Mouse (Mus musculus) forebrain, embryonic 12.5 days (tissue): ENCODE data around the gene Pcare. TPM values are rescaled to one million over a fixed set of nuclear protein-coding genes. Genes with fewer than 3 reads are reported as not detected.

Experiments
- ATAC-seq: fragments of 200-750 bp; cut with Nextera tagmentation; 2 replicates; pipeline ENCODE4 v1.8.0; 2017; ENCODE audit warnings: moderate TSS enrichment; ENCODE audit not compliant: low FRiP score
- H3K27ac ChIP-seq: fragments of 300-500 bp; sonication (generic); 2 replicates; pipeline ENCODE4 v1.5.1; 2016; ENCODE audit warnings: mild to moderate bottlenecking
- H3K27me3 ChIP-seq: fragments of 300-500 bp; sonication (generic); 2 replicates; pipeline ENCODE4 v1.6.1; 2016; ENCODE audit warnings: mild to moderate bottlenecking
- H3K36me3 ChIP-seq: fragments of 300-500 bp; sonication (generic); replicated peaks from 2 replicates; pipeline ENCODE4 v1.6.1; 2016; ENCODE audit warnings: mild to moderate bottlenecking
- H3K4me1 ChIP-seq: fragments of 300-500 bp; sonication (generic); 2 replicates; pipeline ENCODE4 v1.6.1; 2016
- H3K4me2 ChIP-seq: fragments of 300-500 bp; sonication (generic); 2 replicates; pipeline ENCODE4 v1.6.1; 2016; ENCODE audit warnings: mild to moderate bottlenecking, moderate library complexity
- H3K4me3 ChIP-seq: fragments of 300-500 bp; sonication (generic); replicated peaks from 2 replicates; pipeline ENCODE4 v1.5.1; 2016; ENCODE audit warnings: mild to moderate bottlenecking
- H3K9ac ChIP-seq: fragments of 300-500 bp; sonication (generic); 2 replicates; pipeline ENCODE4 v1.6.1; 2016; ENCODE audit warnings: mild to moderate bottlenecking
- H3K9me3 ChIP-seq: fragments of 300-500 bp; sonication (generic); 2 replicates; pipeline ENCODE4 v1.6.1; 2016
- WGBS: fragments of 180-500 bp; shearing (Covaris S2); methylation state at CpG from one replicate; pipeline ENCODE4 v1.1.7; 2016; 5-methylcytosine and 5-hydroxymethylcytosine counted together
- polyA plus RNA-seq: library from polyadenylated mRNA; unstranded; fragments of >200 nt; fragmentation: Nextera tagmentation; extraction: Ambion mirVana; gene quantifications from 2 replicates; pipeline ENCODE4 v1.2.1, GENCODE M21; 2016

Gene Pcare
- polyA plus RNA-seq: not detected in 2 replicates

DNA sequence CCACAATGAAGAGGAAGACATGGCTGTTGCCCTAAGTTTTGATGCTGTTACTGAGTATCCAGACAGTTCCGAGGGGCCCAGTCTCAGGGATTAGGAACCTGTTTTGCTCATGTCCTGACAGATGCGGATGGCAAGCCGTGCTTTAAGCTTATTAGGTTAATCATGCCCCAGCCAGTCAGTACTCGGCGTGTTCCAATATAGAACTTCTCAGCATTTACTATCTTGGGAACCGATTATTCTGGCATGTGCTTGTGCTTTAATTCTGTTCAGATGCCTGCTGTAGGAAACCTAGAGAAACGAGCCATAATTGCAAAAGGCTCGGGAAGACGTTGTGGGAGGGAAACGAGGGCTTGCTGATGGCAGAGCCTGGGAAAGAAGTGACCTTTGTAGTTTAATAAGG lies at the start of gene Pcare:
Gene Pcare (minus strand): TSS at position 64 of the 400 bp plus-strand sequence.
- no peak for ATAC-seq
- Histone ChIP-seq H3K9ac (no peak within 1 kb of the TSS), H3K4me3 (no peak within 1 kb of the TSS), H3K9me3 (no peaks in the 10 kb centered on the region), H3K27me3 (no peaks in the 10 kb centered on the region), H3K36me3 (no peaks in the 10 kb centered on the region), H3K4me2 (no peak within 1 kb of the TSS), H3K27ac (no peak within 1 kb of the TSS), H3K4me1 (no peaks in the 10 kb centered on the region; the same call in 1 of the 2 replicates)
- WGBS: 66% methylated on average over 10 of the region's 10 CpGs

DNA sequence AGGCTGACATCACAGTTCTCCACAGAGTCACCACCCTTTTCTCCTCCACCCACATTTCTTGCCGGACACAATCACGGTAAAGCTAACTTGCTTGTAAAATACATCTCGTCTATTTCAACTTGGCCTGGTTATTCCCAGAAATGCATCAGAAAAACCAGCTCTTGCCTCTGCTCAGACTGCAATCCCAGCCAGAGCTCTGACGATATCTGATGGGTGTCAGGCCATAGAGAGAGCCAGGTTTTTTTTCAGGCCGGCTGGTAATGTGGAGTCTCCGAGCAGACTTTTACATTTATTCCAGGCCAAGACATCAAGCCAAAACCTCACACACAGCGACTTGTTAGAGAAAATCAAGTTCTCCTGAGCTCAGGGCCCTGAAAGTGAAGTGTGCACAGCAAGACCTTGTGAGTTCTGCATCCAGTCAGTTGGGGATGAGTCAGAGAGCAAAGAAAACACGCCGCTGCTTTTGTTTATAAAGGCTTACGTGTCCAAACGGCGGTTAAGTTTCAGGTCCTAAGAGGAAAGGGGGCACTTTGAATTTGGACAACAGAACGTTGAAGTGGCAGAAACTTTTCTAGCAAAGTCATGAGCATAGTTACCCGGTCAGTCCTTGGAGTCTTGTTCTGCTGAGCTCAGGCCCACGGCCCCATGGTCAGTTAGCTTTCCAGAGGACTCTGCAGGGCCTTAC lies 43.0 kb upstream of the Pcare start:
- no peak overlapping the region for H3K27ac ChIP-seq
- H3K36me3 ChIP-seq: peaks cover 41% of the 10 kb centered on the region
- no peaks in the 10 kb centered on the region for H3K27me3 ChIP-seq
- H3K4me2 ChIP-seq: no peak overlapping the region
- ATAC-seq: no peak
- WGBS: 92% methylated on average over 15 of the region's 15 CpGs
- H3K4me1 ChIP-seq: no peaks in the 10 kb centered on the region
- H3K9me3 ChIP-seq: no peaks in the 10 kb centered on the region
- no peak overlapping the region for H3K4me3 ChIP-seq
- H3K9ac ChIP-seq: no peak overlapping the region

DNA sequence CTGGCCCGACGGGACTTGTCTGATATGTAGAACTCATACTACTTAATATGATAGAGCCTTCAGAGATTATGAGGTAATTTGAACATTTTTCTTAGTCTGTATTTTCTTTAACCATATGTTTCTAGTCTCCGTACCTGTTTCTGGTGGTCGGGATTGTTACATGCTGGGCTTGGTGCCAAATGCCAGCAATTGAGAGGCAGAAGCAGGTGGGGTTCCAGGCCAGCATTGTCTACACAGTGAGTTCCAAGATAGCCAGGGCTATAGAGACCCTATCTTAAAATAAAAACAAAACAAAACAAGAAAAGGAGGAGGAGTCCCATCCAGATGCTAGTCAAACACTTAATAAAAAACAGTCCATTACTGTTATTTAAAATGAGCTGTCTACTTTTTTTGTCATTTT lies 38.9 kb upstream of the Pcare start:
- no peak overlapping the region for H3K4me2 ChIP-seq
- H3K36me3 ChIP-seq: peaks cover 38% of the 10 kb centered on the region
- H3K27me3 ChIP-seq: no peaks in the 10 kb centered on the region
- no peaks in the 10 kb centered on the region for H3K9me3 ChIP-seq
- H3K4me1 ChIP-seq: no peaks in the 10 kb centered on the region
- H3K9ac ChIP-seq: no peak overlapping the region
- no peak overlapping the region for H3K4me3 ChIP-seq
- no peak for ATAC-seq
- H3K27ac ChIP-seq: no peak overlapping the region
- whole genome bisulfite sequencing: 85% methylated on average over 4 of the region's 4 CpGs

DNA sequence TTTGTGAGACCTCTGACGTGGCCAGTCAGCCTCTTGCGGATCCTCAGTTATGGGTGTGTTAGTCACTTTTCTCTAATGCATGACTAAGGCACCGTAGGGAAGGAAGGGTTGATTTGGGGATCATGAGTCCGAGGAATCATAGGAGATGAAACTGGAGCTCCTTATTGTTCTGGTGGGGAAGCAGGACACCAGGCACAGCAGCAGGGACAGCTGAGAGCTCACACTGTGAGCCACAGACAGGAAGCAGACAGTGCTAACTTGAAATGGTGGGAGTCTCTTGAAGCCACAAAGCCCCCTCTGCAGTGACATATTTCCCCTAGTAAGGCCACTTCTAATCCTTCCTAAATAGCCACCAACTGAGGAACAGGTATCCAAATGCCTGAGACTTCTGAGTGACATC lies 38.4 kb upstream of the Pcare start:
- Histone ChIP-seq H3K4me2 (no peak overlapping the region), H3K9me3 (no peaks in the 10 kb centered on the region), H3K27ac (no peak overlapping the region), H3K4me3 (no peak overlapping the region), H3K27me3 (no peaks in the 10 kb centered on the region), H3K36me3 (peaks cover 38% of the 10 kb centered on the region), H3K4me1 (no peaks in the 10 kb centered on the region), H3K9ac (no peak overlapping the region)
- WGBS: 92% methylated on average over 4 of the region's 4 CpGs
- ATAC-seq: no peak

DNA sequence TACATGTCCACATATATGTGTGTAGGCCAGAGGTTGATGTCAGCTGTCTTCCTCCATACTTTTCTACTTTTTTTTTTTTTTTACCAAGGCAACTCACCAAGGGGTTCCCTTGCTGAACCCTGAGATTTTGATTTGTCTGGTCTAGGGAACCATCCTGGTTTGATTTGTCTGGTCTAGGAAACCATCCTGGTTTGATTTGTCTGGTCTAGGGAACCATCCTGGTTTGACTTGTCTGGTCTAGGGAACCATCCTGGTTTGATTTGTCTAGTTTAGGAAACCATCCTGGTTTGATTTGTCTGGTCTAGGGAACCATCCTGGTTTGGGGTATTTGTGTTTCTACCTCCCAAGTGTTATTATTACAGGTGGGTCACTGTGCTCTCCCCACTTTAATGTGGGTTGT lies 33.8 kb upstream of the Pcare start:
- Histone ChIP-seq H3K9ac (no peak overlapping the region), H3K4me2 (no peak overlapping the region), H3K4me1 (peaks cover 23% of the 10 kb centered on the region), H3K27ac (no peak overlapping the region), H3K4me3 (no peak overlapping the region), H3K36me3 (peaks cover 12% of the 10 kb centered on the region; the same call in 1 of the 2 replicates), H3K9me3 (no peaks in the 10 kb centered on the region), H3K27me3 (peaks cover 4% of the 10 kb centered on the region)
- no peak for ATAC-seq

DNA sequence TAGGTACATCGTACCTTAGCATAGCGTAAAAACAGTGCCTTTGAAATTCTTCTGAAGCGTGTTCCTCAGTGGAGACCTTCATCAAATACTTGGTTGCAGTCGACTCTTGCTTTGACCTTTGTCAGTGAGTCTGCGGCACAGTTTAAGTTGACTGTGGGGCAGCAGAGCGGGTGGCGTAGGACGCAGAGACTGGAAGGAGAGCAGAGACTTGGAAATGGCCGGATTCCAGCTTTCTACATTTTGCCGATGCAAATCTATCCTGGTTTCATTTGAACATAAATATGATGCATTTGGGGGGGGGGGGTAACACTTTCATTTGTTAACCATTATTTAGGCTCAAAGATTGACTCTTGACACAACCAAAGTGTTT lies 30.7 kb upstream of the Pcare start:
- Histone ChIP-seq H3K4me1 (peaks cover 23% of the 10 kb centered on the region), H3K27me3 (peaks cover 4% of the 10 kb centered on the region), H3K4me3 (peak overlapping the region; percentile 91), H3K36me3 (peaks cover 2% of the 10 kb centered on the region; the same call in 1 of the 2 replicates), H3K9ac (peak overlapping the region; percentile 94), H3K9me3 (peaks cover 6% of the 10 kb centered on the region; the same call in 1 of the 2 replicates), H3K4me2 (peak overlapping the region; percentile 81), H3K27ac (no peak overlapping the region)
- peak; percentile 10; the same call in 1 of the 2 replicates for ATAC-seq
- WGBS: 5% methylated on average over 10 of the region's 10 CpGs

DNA sequence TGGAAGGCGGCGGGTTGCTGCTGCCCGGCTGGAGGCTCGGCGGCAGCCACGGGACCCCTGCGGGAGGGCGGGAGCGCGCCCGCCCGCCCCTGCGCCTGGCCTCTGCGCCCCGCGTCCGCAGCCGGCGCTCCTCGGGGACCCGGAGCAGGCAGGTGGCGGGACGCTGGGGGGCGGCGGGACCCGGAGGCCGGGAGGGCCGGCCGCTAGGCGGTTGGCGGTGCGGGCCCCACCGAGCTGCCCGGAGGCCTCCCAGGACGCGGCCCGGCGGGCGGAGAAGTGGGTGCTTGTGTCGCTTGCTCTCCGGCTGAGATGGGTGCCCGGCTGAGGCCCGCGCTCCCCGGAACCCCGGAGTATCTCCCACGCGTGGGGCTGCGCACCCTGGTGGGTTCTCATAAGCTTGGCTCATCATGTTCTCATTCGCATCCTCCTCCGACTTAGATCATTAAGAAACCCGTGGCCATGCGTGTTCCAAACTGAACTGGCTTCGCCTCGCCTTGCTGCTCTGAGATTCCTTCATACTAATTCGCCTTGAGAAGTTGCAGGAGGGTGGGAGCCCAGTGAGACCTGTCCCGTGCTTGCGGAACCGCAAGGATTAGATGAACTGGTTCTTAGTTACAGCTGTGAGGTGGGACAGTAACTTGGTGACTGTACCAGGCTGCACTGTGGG lies 30.1 kb upstream of the Pcare start:
- Histone ChIP-seq H3K9me3 (peaks cover 9% of the 10 kb centered on the region; the same call in 1 of the 2 replicates), H3K36me3 (0 out of 2 replicates have a peak, but pooled peaks cover 2% of the 10 kb centered on the region), H3K27me3 (peaks cover 4% of the 10 kb centered on the region), H3K9ac (peak overlapping the region; percentile 94), H3K4me1 (peaks cover 23% of the 10 kb centered on the region), H3K27ac (peak overlapping the region; percentile 61), H3K4me3 (peak overlapping the region; percentile 91), H3K4me2 (peak overlapping the region; percentile 81)
- ATAC-seq: peak; percentile 80
- under 1% methylated on average over 41 of the region's 59 CpGs for WGBS

DNA sequence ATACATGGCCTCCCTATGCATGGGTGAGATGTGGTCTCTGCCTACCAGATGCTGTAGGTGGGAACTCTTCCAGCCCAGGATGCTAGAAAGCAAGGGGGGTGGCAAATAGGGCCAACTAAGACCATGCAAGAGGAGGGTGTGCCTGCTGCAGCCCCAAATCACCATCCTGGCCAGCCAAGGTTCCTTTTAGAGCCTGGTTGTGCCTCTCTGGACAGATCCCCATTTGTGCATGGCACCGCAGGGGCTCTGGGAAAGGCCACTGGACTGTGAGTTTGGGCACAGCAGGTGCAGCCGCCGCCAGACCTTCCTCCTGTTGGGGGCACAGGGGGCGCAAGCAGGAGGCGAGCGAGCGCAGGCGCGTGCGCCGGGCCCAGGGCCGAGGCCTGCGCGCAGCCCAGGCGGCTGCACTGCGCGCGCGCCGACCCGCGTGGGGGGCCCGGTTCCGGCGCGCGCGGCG lies 29.6 kb upstream of the Pcare start:
- peak; percentile 85 for ATAC-seq
- Histone ChIP-seq H3K9ac (peak overlapping the region; percentile 94), H3K9me3 (peaks cover 9% of the 10 kb centered on the region; the same call in 1 of the 2 replicates), H3K36me3 (no peaks in the 10 kb centered on the region), H3K27me3 (peaks cover 4% of the 10 kb centered on the region), H3K4me1 (peaks cover 23% of the 10 kb centered on the region), H3K4me3 (peak overlapping the region; percentile 91), H3K4me2 (peak overlapping the region; percentile 81), H3K27ac (peak overlapping the region; percentile 61)
- WGBS: 0% methylated on average over 11 of the region's 29 CpGs

DNA sequence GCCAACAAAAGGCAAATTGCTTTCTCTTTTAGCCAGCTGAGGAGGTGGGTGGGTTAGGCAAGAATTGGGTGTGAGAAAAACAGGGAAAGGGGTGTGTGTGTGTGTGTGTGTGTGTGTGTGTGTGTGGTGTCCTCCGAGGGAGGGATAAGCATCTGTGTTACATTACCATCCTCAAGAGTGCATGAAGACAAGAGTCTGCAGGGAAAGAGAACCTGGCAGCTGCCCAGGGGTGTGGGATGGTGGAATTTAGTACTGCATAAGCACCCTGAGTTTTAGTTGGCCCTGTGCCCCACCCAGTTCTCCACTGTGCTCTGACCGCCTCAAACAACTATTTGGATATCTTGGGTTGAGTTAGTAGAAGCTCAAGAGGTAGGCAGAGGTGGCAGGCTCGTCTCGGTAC lies 28.3 kb upstream of the Pcare start:
- no peak for ATAC-seq
- WGBS: 82% methylated on average over 4 of the region's 4 CpGs
- H3K4me2 ChIP-seq: no peak overlapping the region
- H3K4me3 ChIP-seq: no peak overlapping the region
- H3K9me3 ChIP-seq: peaks cover 9% of the 10 kb centered on the region; the same call in 1 of the 2 replicates
- no peaks in the 10 kb centered on the region for H3K36me3 ChIP-seq
- H3K4me1 ChIP-seq: peaks cover 23% of the 10 kb centered on the region
- no peak overlapping the region for H3K9ac ChIP-seq
- no peak overlapping the region for H3K27ac ChIP-seq
- H3K27me3 ChIP-seq: peaks cover 4% of the 10 kb centered on the region

DNA sequence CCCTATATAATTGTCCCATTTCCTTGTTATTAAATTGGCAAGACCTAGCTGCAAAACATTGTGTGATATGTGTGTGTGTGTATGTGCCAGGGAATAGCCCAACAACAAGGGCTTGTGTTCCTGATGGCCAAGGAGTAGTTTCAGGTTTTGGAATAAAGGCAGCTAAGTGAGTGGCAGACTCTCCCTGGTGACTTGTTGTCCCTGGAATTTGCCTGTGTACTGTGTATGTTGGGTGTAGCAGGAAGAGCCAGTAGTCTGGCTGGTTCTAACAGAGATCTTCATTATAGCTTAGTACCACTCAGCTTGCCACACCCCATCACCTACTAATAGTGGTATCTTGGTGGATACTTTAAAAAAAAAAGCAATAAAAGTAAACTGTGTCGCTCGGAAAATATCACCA lies 27.8 kb upstream of the Pcare start:
- H3K4me3 ChIP-seq: no peak overlapping the region
- H3K4me2 ChIP-seq: no peak overlapping the region
- H3K9me3 ChIP-seq: peaks cover 9% of the 10 kb centered on the region; the same call in 1 of the 2 replicates
- H3K9ac ChIP-seq: no peak overlapping the region
- peaks cover 23% of the 10 kb centered on the region for H3K4me1 ChIP-seq
- ATAC-seq: no peak
- H3K36me3 ChIP-seq: no peaks in the 10 kb centered on the region
- 96% methylated on average over 2 of the region's 2 CpGs for WGBS
- H3K27me3 ChIP-seq: peaks cover 4% of the 10 kb centered on the region
- no peak overlapping the region for H3K27ac ChIP-seq

DNA sequence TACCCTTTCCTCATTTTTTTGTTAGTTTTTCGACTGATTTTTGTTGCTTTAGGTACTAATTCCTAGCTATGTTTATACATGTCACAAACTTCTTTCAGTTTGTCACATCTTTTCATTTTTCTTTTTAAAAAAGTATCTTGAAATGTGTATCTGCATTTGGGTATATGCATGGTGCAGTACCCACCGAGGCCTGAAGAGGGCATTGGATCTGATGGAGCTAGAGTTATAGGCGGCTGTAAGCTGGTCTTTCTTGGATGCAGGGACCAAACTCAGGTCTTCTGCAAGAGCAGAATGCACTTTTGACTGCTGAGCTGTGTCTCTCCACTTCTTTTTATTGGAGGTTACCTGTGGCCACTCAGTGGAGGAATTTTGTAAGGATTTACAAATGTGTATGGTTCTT lies 26.0 kb upstream of the Pcare start:
- H3K9ac ChIP-seq: no peak overlapping the region
- H3K4me2 ChIP-seq: no peak overlapping the region
- no peak overlapping the region for H3K27ac ChIP-seq
- no peaks in the 10 kb centered on the region for H3K36me3 ChIP-seq
- H3K4me1 ChIP-seq: peaks cover 14% of the 10 kb centered on the region
- H3K27me3 ChIP-seq: peaks cover 4% of the 10 kb centered on the region
- peaks cover 9% of the 10 kb centered on the region; the same call in 1 of the 2 replicates for H3K9me3 ChIP-seq
- no peak overlapping the region for H3K4me3 ChIP-seq
- WGBS: 77% methylated on average over 3 of the region's 3 CpGs
- no peak for ATAC-seq

DNA sequence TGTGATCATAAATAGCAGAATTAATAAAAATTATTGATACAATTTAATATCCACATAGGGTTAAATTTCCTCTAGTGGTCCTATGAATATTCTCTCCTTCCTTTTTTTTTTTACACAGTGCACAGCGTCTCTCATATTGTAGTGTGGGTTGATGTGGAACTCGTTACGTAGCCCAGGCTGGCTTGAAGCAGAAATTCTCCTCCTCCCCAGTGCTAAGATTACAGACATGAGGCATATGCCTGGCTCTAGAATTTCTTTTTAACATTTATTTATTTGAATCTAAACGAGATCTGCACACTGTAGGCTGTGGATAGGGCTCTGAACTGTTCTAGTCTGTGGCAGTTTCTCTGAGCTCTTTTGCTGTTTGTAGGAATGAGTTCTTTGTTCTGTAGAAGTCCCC lies 22.6 kb upstream of the Pcare start:
- ATAC-seq: no peak
- Histone ChIP-seq H3K9me3 (peaks cover 9% of the 10 kb centered on the region; the same call in 1 of the 2 replicates), H3K27me3 (no peaks in the 10 kb centered on the region), H3K36me3 (no peaks in the 10 kb centered on the region), H3K4me1 (no peaks in the 10 kb centered on the region; the same call in 1 of the 2 replicates), H3K9ac (no peak overlapping the region), H3K4me2 (no peak overlapping the region), H3K4me3 (no peak overlapping the region), H3K27ac (no peak overlapping the region)
- WGBS: 79% methylated on average over 4 of the region's 4 CpGs
